Mouse (Mus musculus): ENCODE measurements around the gene C730034F03Rik.

- TF ChIP-seq CTCF (IDR thresholded peaks at IDR 0.05; ENCODE audit: control insufficient read depth, insufficient read depth, low read length) (no peak), POLR2A (IDR thresholded peaks at IDR 0.05; ENCODE audit: borderline replicate concordance, control insufficient read depth, low read depth, low read length) (no peak)
These were observed 31.2 kb upstream of the C730034F03Rik start for GRCm38 (mm10) chr15:89398146-89398545.

Data from bone marrow, adult 2 months (tissue).